Mouse (Mus musculus) G1E (cell line): ENCODE data around the gene Efcab3. TPM values are rescaled to one million over a fixed set of nuclear protein-coding genes. Genes with fewer than 3 reads are reported as not detected.

Source experiments
- ATAC-seq: 2 replicates; pipeline ENCODE4 v1.8.0; 2016; ENCODE audit warnings: mild to moderate bottlenecking; ENCODE audit not compliant: insufficient number of reproducible peaks, poor library complexity, low FRiP score, severe bottlenecking; ENCODE audit errors: extremely low read depth
- DNase-seq: peaks from one replicate; pipeline ENCODE4 v3.0.0; 2012; ENCODE audit warnings: low spot score
- H3K27me3 ChIP-seq: 2 replicates; pipeline ENCODE4 v1.6.1; 2012; ENCODE audit warnings: mild to moderate bottlenecking, low read length, inconsistent platforms; ENCODE audit not compliant: insufficient read depth
- H3K36me3 ChIP-seq: replicated peaks from 2 replicates; pipeline ENCODE3; 2012; ENCODE audit warnings: mild to moderate bottlenecking, inconsistent platforms
- H3K4me1 ChIP-seq: 2 replicates; pipeline ENCODE4 v1.6.1; 2012; ENCODE audit warnings: low read depth, low read length, inconsistent platforms, mixed read lengths; ENCODE audit not compliant: insufficient read depth
- H3K4me3 ChIP-seq: 2 replicates; pipeline ENCODE4 v1.5.1; 2012; ENCODE audit warnings: low read depth, mild to moderate bottlenecking, inconsistent platforms, low read length, moderate library complexity, mixed read lengths
- H3K9me3 ChIP-seq: replicated peaks from 2 replicates; pipeline ENCODE4 v1.6.1; 2012; ENCODE audit warnings: inconsistent platforms
- CTCF ChIP-seq: IDR thresholded peaks from 2 replicates; pipeline ENCODE4 v1.5.1; 2012; ENCODE audit warnings: low read depth, low read length, inconsistent platforms, mixed read lengths
- GATA1 ChIP-seq: IDR thresholded peaks from 2 replicates; pipeline ENCODE4 v1.6.1; 2012; ENCODE audit warnings: borderline replicate concordance, low read length, inconsistent platforms, mixed read lengths
- GATA2 ChIP-seq: IDR thresholded peaks from 2 replicates; pipeline ENCODE4 v1.6.1; 2012; ENCODE audit warnings: low read depth, low read length, inconsistent platforms, borderline replicate concordance
- POLR2AphosphoS5 ChIP-seq: IDR thresholded peaks from 2 replicates; pipeline ENCODE4 v1.6.1; 2012; ENCODE audit warnings: low read depth, low read length, inconsistent platforms; ENCODE audit not compliant: insufficient replicate concordance
- TAL1 ChIP-seq: conservative IDR thresholded peaks from 2 replicates; pipeline ENCODE4 v1.6.1; 2012; ENCODE audit warnings: low read depth, low read length, inconsistent platforms, mixed read lengths
- polyA plus RNA-seq: library from polyadenylated mRNA; stranded (reverse); fragments of >175 nt; gene quantifications from 2 replicates; pipeline ENCODE4 v1.2.3, GENCODE M21; 2012
- total RNA-seq, 2 experiments: library from RNA; stranded (forward) in 1 of 2; stranded (reverse) in 1 of 2; fragments of 200-1000 nt in 1 of 2; fragments of >200 nt in 1 of 2; fragmentation: Nextera tagmentation in 1 of 2; gene quantifications; 2 replicates each; pipeline ENCODE4 v1.2.3; 2014 to 2017

The Efcab3 gene
- total and polyA plus RNA-seq, 3 experiments: not detected

- TF ChIP-seq TAL1 (no peak), CTCF (no peak), GATA1 (no peak), POLR2AphosphoS5 (no peak), GATA2 (no peak)
- no peak for DNase-seq
- Histone ChIP-seq H3K27me3 (no peaks in the 10 kb centered on the region), H3K36me3 (peaks cover 39% of the 10 kb centered on the region), H3K4me1 (peaks cover 72% of the 10 kb centered on the region), H3K4me3 (no peak overlapping the region; the same call in 1 of the 2 replicates), H3K9me3 (peaks cover 3% of the 10 kb centered on the region)
- no peak for ATAC-seq
Observed at GRCm38 (mm10) chr11:105159673-105160360, 96.4 kb downstream of the Efcab3 start.

DNA sequence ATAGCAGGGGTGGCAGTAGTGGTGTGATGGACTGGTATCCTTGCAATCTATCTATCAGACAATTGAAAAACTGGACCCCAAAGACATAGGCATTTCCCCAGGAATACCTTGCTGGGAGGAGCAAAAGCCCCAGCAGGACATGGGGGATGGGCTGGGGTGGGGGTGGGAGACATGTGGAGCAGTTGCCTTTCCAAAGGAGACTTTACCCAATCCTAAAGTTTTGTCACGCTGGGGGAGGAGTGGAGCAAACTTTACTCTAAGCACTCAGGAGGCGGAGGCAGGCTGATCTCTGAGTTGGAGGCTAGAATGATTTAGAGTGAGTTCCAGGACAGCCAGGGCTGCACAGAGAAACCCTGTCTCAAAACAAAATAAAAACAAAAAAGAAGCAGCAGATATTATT is 98.0 kb downstream of the Efcab3 start:
- no peaks in the 10 kb centered on the region; the same call in 1 of the 2 replicates for H3K27me3 ChIP-seq
- ATAC-seq (no peak), DNase-seq (no peak)
- H3K9me3 ChIP-seq: peaks cover 15% of the 10 kb centered on the region
- H3K4me1 ChIP-seq: peaks cover 65% of the 10 kb centered on the region
- peaks cover 55% of the 10 kb centered on the region for H3K36me3 ChIP-seq
- no peak overlapping the region for H3K4me3 ChIP-seq
- no peak for TF ChIP-seq POLR2AphosphoS5
- TF ChIP-seq TAL1: no peak

DNA sequence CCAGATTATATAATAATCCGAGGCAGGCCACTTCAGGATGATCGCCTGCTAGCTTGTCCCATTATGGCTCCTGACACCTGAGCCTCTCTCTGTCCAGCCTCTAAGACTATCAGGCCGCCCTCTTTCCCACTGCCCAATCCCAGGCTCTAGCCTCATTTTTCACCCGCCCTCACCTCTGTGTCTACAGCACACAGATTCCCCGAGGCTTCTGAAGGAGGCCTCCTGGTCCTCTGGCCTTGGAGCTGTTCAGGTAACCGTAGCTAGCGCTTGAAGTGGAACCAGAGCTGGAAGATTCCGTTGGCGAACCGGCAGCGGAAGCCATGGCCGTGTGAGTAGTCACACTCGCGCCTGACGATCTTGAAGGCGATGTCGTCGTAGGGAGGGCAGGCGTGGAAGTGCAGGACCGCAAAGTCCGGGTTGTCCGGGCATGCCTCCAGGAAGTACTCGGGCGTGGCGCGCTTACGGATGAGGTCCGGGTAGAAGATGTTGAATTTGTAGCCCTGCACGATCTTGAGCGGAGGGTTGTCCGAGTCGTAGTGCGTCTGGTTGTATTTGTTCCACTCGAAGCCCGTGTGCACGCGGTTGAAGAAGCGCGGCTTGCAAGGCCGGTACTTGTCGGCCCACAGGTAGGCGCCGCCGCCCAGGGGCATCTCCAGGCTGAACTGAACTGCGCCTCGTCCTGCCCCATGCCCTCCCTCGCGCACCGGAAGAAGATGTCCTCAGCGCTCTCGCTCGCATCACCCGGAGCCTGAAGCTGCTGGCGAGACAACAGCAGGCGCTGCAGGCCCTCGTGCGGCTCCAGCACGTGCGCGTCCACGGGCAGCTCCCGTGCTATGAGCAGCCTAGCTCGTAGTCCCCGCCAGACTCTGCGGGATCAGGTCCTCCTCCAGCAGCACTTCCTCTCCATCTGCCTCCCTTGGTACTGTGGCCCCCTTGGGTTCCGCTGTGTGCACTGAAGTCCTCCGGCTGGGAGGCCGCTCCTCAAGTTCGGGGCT is 101.4 kb downstream of the Efcab3 start:
- Histone ChIP-seq H3K9me3 (peaks cover 15% of the 10 kb centered on the region), H3K36me3 (peaks cover 74% of the 10 kb centered on the region), H3K4me3 (peak overlapping the region; percentile 20; the same call in 1 of the 2 replicates), H3K27me3 (no peaks in the 10 kb centered on the region; the same call in 1 of the 2 replicates), H3K4me1 (peaks cover 39% of the 10 kb centered on the region)
- ATAC-seq (no peak), DNase-seq (no peak)
- TF ChIP-seq GATA2 (no peak), POLR2AphosphoS5 (no peak), TAL1 (no peak), GATA1 (no peak), CTCF (no peak)

GRCm38 (mm10) chr11:105166780-105167179 is 103.4 kb downstream of the Efcab3 start:
- DNase-seq (no peak), ATAC-seq (no peak)
- Histone ChIP-seq H3K9me3 (peaks cover 15% of the 10 kb centered on the region), H3K4me1 (peaks cover 38% of the 10 kb centered on the region), H3K27me3 (no peaks in the 10 kb centered on the region; the same call in 1 of the 2 replicates), H3K4me3 (no peak overlapping the region), H3K36me3 (peaks cover 73% of the 10 kb centered on the region)
- TF ChIP-seq CTCF: no peak
- no peak for TF ChIP-seq TAL1
- no peak for TF ChIP-seq POLR2AphosphoS5
- no peak for TF ChIP-seq GATA2
- no peak for TF ChIP-seq GATA1

Other genes starting within 250 kb of the Efcab3 start
- gene Mettl2, start 62.8 kb downstream of the Efcab3 start, total RNA-seq (2014; fragmentation: Nextera tagmentation): 59.2 and 62.9 TPM in 2 replicates
- gene Mettl2, start 62.8 kb downstream of the Efcab3 start, total RNA-seq (2017): 35.5 and 40.4 TPM in 2 replicates
- gene Mettl2, start 62.8 kb downstream of the Efcab3 start, polyA plus RNA-seq: 14.0 and 14.9 TPM in 2 replicates
- gene Gm10842, start 83.3 kb downstream of the Efcab3 start, total RNA-seq (2014; fragmentation: Nextera tagmentation): not detected in 2 replicates
- gene Gm10842, start 83.3 kb downstream of the Efcab3 start, total RNA-seq (2017): not detected in 2 replicates
- gene Gm10842, start 83.3 kb downstream of the Efcab3 start, polyA plus RNA-seq: not detected in 2 replicates
- 187 and 232 TPM in 2 replicates for gene Tlk2, start 115.2 kb downstream of the Efcab3 start, total RNA-seq (2014; fragmentation: Nextera tagmentation)
- gene Tlk2, start 115.2 kb downstream of the Efcab3 start, total RNA-seq (2017): 95.9 and 102 TPM in 2 replicates
- gene Tlk2, start 115.2 kb downstream of the Efcab3 start, polyA plus RNA-seq: 20.4 and 23.3 TPM in 2 replicates
- not detected in 2 replicates for gene Mrc2, start 229.1 kb downstream of the Efcab3 start, total RNA-seq (2014; fragmentation: Nextera tagmentation)
- 0.27 TPM in 1 of 2 replicates, not detected in the other for gene Mrc2, start 229.1 kb downstream of the Efcab3 start, total RNA-seq (2017)
- gene Mrc2, start 229.1 kb downstream of the Efcab3 start, polyA plus RNA-seq: not detected in 2 replicates